Mouse (Mus musculus) CH12.LX (cell line): ENCODE data around the gene Pnldc1. TPM values are rescaled to one million over a fixed set of nuclear protein-coding genes. Genes with fewer than 3 reads are reported as not detected.

Source experiments
- DNase-seq: peaks from one replicate; pipeline ENCODE4 v3.0.0-alpha.2; 2013; ENCODE audit errors: extremely low read depth
- H3K27ac ChIP-seq: 2 replicates; pipeline ENCODE4 v1.5.1; 2012; ENCODE audit warnings: low read depth, mild to moderate bottlenecking, control low read depth, moderate library complexity; ENCODE audit not compliant: insufficient read depth
- H3K27me3 ChIP-seq: replicated peaks from 2 replicates; pipeline ENCODE3; 2012; ENCODE audit warnings: inconsistent platforms
- H3K36me3 ChIP-seq, 2 experiments: replicated peaks in 1 of 2; 2 replicates each; pipeline versions ENCODE3 to v1.6.1; 2012; ENCODE audit warnings: inconsistent platforms in 1 of 2, low read length in 1 of 2, mild to moderate bottlenecking in 1 of 2, mixed read lengths in 1 of 2, moderate library complexity in 1 of 2; ENCODE audit not compliant: control insufficient read depth in 1 of 2, insufficient read depth in 1 of 2
- H3K4me1 ChIP-seq, 2 experiments: 2 replicates each; pipeline ENCODE4 v1.6.1; 2012; ENCODE audit warnings: inconsistent platforms in 1 of 2, moderate library complexity in 1 of 2; ENCODE audit not compliant: insufficient read depth in 2 of 2, control insufficient read depth in 1 of 2
- H3K4me2 ChIP-seq: 2 replicates; pipeline ENCODE4 v1.6.1; 2012; ENCODE audit warnings: low read depth, mild to moderate bottlenecking, control low read depth; ENCODE audit not compliant: poor library complexity, insufficient read depth, severe bottlenecking
- H3K4me3 ChIP-seq, 3 experiments: fragments of 150-350 bp in 1 of 3; sonication (generic) in 1 of 3; replicated peaks in 1 of 3; 2 replicates each; pipeline versions ENCODE3 to v1.5.1; 2011 to 2012; ENCODE audit warnings: low read depth in 2 of 3, low read length in 2 of 3, mild to moderate bottlenecking in 2 of 3, moderate library complexity in 2 of 3, control low read depth in 1 of 3, improper control_type of control experiment in 1 of 3, inconsistent platforms in 1 of 3, mixed read lengths in 1 of 3; ENCODE audit not compliant: poor library complexity in 1 of 3
- H3K79me2 ChIP-seq: replicated peaks from 2 replicates; pipeline ENCODE4 v1.6.1; 2012; ENCODE audit warnings: mild to moderate bottlenecking, moderate library complexity; ENCODE audit not compliant: control insufficient read depth, poor library complexity, insufficient read depth, severe bottlenecking; ENCODE audit errors: extremely low read depth
- H3K9ac ChIP-seq: 2 replicates; pipeline ENCODE4 v1.6.1; 2012; ENCODE audit warnings: low read depth, mild to moderate bottlenecking, control low read depth, moderate library complexity; ENCODE audit not compliant: insufficient read depth
- H3K9me3 ChIP-seq: replicated peaks from 2 replicates; pipeline ENCODE3; 2012; ENCODE audit warnings: low read length, inconsistent platforms, mixed read lengths
- BHLHE40 ChIP-seq: IDR thresholded peaks from 2 replicates; pipeline ENCODE4 v1.6.1; 2011; ENCODE audit warnings: mild to moderate bottlenecking, low read depth, low read length, improper control_type of control experiment
- CHD1 ChIP-seq: IDR thresholded peaks from 2 replicates; pipeline ENCODE4 v1.6.1; 2012; ENCODE audit warnings: low read depth, low read length, improper control_type of control experiment, inconsistent platforms
- CHD2 ChIP-seq: IDR thresholded peaks from 2 replicates; pipeline ENCODE4 v1.6.1; 2011; ENCODE audit warnings: low read length, improper control_type of control experiment
- CTCF ChIP-seq, 2 experiments: IDR thresholded peaks in 1 of 2; conservative IDR thresholded peaks in 1 of 2; 2 replicates each; pipeline ENCODE4 v1.5.1; 2011 to 2012; ENCODE audit warnings: low read depth in 2 of 2, low read length in 2 of 2, improper control_type of control experiment in 1 of 2, inconsistent platforms in 1 of 2, mild to moderate bottlenecking in 1 of 2, moderate library complexity in 1 of 2
- ETS1 ChIP-seq: conservative IDR thresholded peaks from 2 replicates; pipeline ENCODE4 v1.6.1; 2012; ENCODE audit warnings: low read depth, mild to moderate bottlenecking, inconsistent platforms, low read length, improper control_type of control experiment, moderate library complexity
- IRF4 ChIP-seq: IDR thresholded peaks from 2 replicates; pipeline ENCODE4 v1.6.1; 2014; ENCODE audit warnings: low read depth, mild to moderate bottlenecking, inconsistent platforms, low read length, improper control_type of control experiment
- JUN ChIP-seq: IDR thresholded peaks from 2 replicates; pipeline ENCODE4 v1.6.1; 2011; ENCODE audit warnings: low read depth, mild to moderate bottlenecking, low read length, improper control_type of control experiment, moderate library complexity; ENCODE audit not compliant: insufficient read depth
- KAT2A ChIP-seq: IDR thresholded peaks from 2 replicates; pipeline ENCODE4 v1.6.1; 2012; ENCODE audit warnings: low read length, improper control_type of control experiment, inconsistent platforms; ENCODE audit not compliant: insufficient replicate concordance
- MAX ChIP-seq: IDR thresholded peaks from 2 replicates; pipeline ENCODE4 v1.6.1; 2011; ENCODE audit warnings: low read length, improper control_type of control experiment
- MAZ ChIP-seq: IDR thresholded peaks from 2 replicates; pipeline ENCODE4 v1.6.1; 2012; ENCODE audit warnings: low read depth, mild to moderate bottlenecking, inconsistent platforms, low read length, improper control_type of control experiment, moderate library complexity
- MEF2A ChIP-seq: IDR thresholded peaks from 2 replicates; pipeline ENCODE4 v1.6.1; 2014; ENCODE audit warnings: low read depth, mild to moderate bottlenecking, inconsistent platforms, low read length, improper control_type of control experiment, borderline replicate concordance
- MXI1 ChIP-seq: IDR thresholded peaks from 2 replicates; pipeline ENCODE4 v1.6.1; 2011; ENCODE audit warnings: mild to moderate bottlenecking, low read depth, low read length, improper control_type of control experiment
- MYC ChIP-seq: IDR thresholded peaks from 2 replicates; pipeline ENCODE4 v1.6.1; 2011; ENCODE audit warnings: low read depth, mild to moderate bottlenecking, improper control_type of control experiment, low read length
- NRF1 ChIP-seq: IDR thresholded peaks from 2 replicates; pipeline ENCODE4 v1.6.1; 2014; ENCODE audit warnings: low read depth, mild to moderate bottlenecking, inconsistent platforms, low read length, improper control_type of control experiment, moderate library complexity
- PAX5 ChIP-seq: IDR thresholded peaks from 2 replicates; pipeline ENCODE4 v1.6.1; 2012; ENCODE audit warnings: low read length, inconsistent platforms, mixed read lengths
- POLR2AphosphoS2 ChIP-seq: IDR thresholded peaks from 2 replicates; pipeline ENCODE4 v1.6.1; 2011; ENCODE audit warnings: low read depth, low read length, improper control_type of control experiment
- RAD21 ChIP-seq: IDR thresholded peaks from 2 replicates; pipeline ENCODE4 v1.6.1; 2011; ENCODE audit warnings: low read depth, mild to moderate bottlenecking, low read length, improper control_type of control experiment, moderate library complexity
- SIN3A ChIP-seq: IDR thresholded peaks from 2 replicates; pipeline ENCODE4 v1.6.1; 2012; ENCODE audit warnings: low read length, improper control_type of control experiment, inconsistent platforms
- SMC3 ChIP-seq: IDR thresholded peaks from 2 replicates; pipeline ENCODE4 v1.6.1; 2011; ENCODE audit warnings: low read depth, low read length, improper control_type of control experiment
- TBP ChIP-seq: conservative IDR thresholded peaks from 2 replicates; pipeline ENCODE4 v1.6.1; 2011; ENCODE audit warnings: low read depth, low read length, improper control_type of control experiment
- TCF12 ChIP-seq: IDR thresholded peaks from 2 replicates; pipeline ENCODE4 v1.6.1; 2014; ENCODE audit warnings: low read depth, mild to moderate bottlenecking, inconsistent platforms, low read length, improper control_type of control experiment
- UBTF ChIP-seq: IDR thresholded peaks from 2 replicates; pipeline ENCODE4 v1.6.1; 2012; ENCODE audit warnings: low read depth, mild to moderate bottlenecking, inconsistent platforms, low read length, improper control_type of control experiment, moderate library complexity
- USF2 ChIP-seq: conservative IDR thresholded peaks from 2 replicates; pipeline ENCODE4 v1.6.1; 2011; ENCODE audit warnings: low read depth, low read length, improper control_type of control experiment
- ZC3H11A ChIP-seq: IDR thresholded peaks from 2 replicates; pipeline ENCODE4 v1.6.1; 2012; ENCODE audit warnings: low read depth, mild to moderate bottlenecking, inconsistent platforms, low read length, improper control_type of control experiment
- ZKSCAN1 ChIP-seq: IDR thresholded peaks from 2 replicates; pipeline ENCODE4 v1.6.1; 2012; ENCODE audit warnings: low read depth, inconsistent platforms, low read length, improper control_type of control experiment, borderline replicate concordance
- ZMIZ1 ChIP-seq: IDR thresholded peaks from 2 replicates; pipeline ENCODE4 v1.6.1; 2012; ENCODE audit warnings: low read depth, mild to moderate bottlenecking, inconsistent platforms, low read length, improper control_type of control experiment
- ZNF384 ChIP-seq: IDR thresholded peaks from 2 replicates; pipeline ENCODE4 v1.6.1; 2012; ENCODE audit warnings: low read depth, low read length, improper control_type of control experiment, inconsistent platforms
- dilution Hi-C: fragments of 300-500 bp; cut with MboI; formaldehyde crosslinking; loops from 2 replicates; pipeline ENCODE4 v1.14.3; 2020; ENCODE audit warnings: low sequenced_read_pairs; ENCODE audit not compliant: extremely low pct_unique_long_range_greater_than_20kb, extremely low pct_ligation_motif_present
- in situ Hi-C: fragments of 300-500 bp; cut with MboI; formaldehyde crosslinking; loops from 3 replicates; pipeline ENCODE4 v1.14.3; 2019; ENCODE audit warnings: low sequenced_read_pairs, low pct_ligation_motif_present, low pct_unique_long_range_greater_than_20kb, mixed read lengths
- polyA plus RNA-seq: library from polyadenylated mRNA; unstranded; fragments of >175 nt; gene quantifications from 2 replicates; pipeline ENCODE4 v1.2.1, GENCODE M21; 2012; ENCODE audit warnings: low read depth; ENCODE audit not compliant: insufficient read length
- total RNA-seq, 2 experiments: library from RNA; depleted of rRNA; stranded (reverse); fragments of 300-350 nt in 1 of 2; fragments of >200 nt in 1 of 2; gene quantifications; 2 replicates each; pipeline ENCODE4 v1.2.3; 2012 to 2014

Gene Pnldc1
- total and polyA plus RNA-seq, 3 experiments: 0.11 to 0.90 (median 0.25) TPM

GRCm38 (mm10) chr17:12857395-12857794, 52.6 kb downstream of the Pnldc1 start:
- no peaks in the 10 kb centered on the region for H3K36me3 ChIP-seq
- no peak for TF ChIP-seq MAZ
- no peak for TF ChIP-seq USF2
- no peak overlapping the region for H3K4me3 ChIP-seq
- no peak overlapping the region for H3K9ac ChIP-seq
- in situ Hi-C loops: no loop called here
- dilution Hi-C loops: no loop called here
- H3K27me3 ChIP-seq: no peaks in the 10 kb centered on the region
- no peaks in the 10 kb centered on the region for H3K4me1 ChIP-seq
- no peak overlapping the region for H3K4me2 ChIP-seq
- no peaks in the 10 kb centered on the region for H3K9me3 ChIP-seq
- no peak for DNase-seq
- no peak overlapping the region for H3K27ac ChIP-seq
- H3K79me2 ChIP-seq: no peaks in the 10 kb centered on the region

- Histone ChIP-seq H3K4me2 (no peak overlapping the region), H3K27me3 (no peaks in the 10 kb centered on the region), H3K36me3 (no peaks in the 10 kb centered on the region), H3K4me1 (no peaks in the 10 kb centered on the region), H3K4me3 (no peak overlapping the region), H3K9ac (no peak overlapping the region), H3K9me3 (no peaks in the 10 kb centered on the region), H3K79me2 (no peaks in the 10 kb centered on the region), H3K27ac (no peak overlapping the region)
- dilution Hi-C loops: no loop called here
- TF ChIP-seq ZNF384 (no peak), IRF4 (no peak), ZMIZ1 (no peak), JUN (no peak), MXI1 (no peak), MAX (no peak), PAX5 (no peak), USF2 (no peak), CTCF (conservative IDR thresholded peaks at IDR 0.05 in 1 of 2, IDR thresholded peaks at IDR 0.05 in 1 of 2; ENCODE audit: low read depth in 2 of 2, low read length in 2 of 2) (no peak), ETS1 (no peak), CHD2 (no peak), UBTF (no peak), ZC3H11A (no peak), NRF1 (no peak), POLR2AphosphoS2 (no peak), MEF2A (no peak)
- DNase-seq: no peak
- in situ Hi-C loops: no loop called here
These were observed 55.6 kb downstream of the Pnldc1 start for GRCm38 (mm10) chr17:12854386-12854785.

- Histone ChIP-seq H3K36me3 (no peaks in the 10 kb centered on the region), H3K9me3 (no peaks in the 10 kb centered on the region), H3K4me1 (no peaks in the 10 kb centered on the region), H3K4me3 (no peak overlapping the region)
- TF ChIP-seq KAT2A (no peak), BHLHE40 (no peak), SIN3A (no peak), CHD2 (no peak), ZKSCAN1 (no peak), USF2 (no peak), TCF12 (no peak), MXI1 (no peak), MAZ (no peak), PAX5 (no peak), CHD1 (no peak), MEF2A (no peak), SMC3 (no peak), MYC (no peak), RAD21 (no peak), ETS1 (no peak), UBTF (no peak), TBP (no peak)
- TF ChIP-seq, all 38 proteins: peak for 0
- H3K9ac ChIP-seq: no peak overlapping the region
- dilution Hi-C loops (no loop called here), in situ Hi-C loops (no loop called here)
- no peak overlapping the region for H3K4me2 ChIP-seq
- no peaks in the 10 kb centered on the region for H3K79me2 ChIP-seq
- no peaks in the 10 kb centered on the region for H3K27me3 ChIP-seq
- no peak overlapping the region for H3K27ac ChIP-seq
- no peak for DNase-seq
These were observed 56.2 kb downstream of the Pnldc1 start for GRCm38 (mm10) chr17:12853821-12854220.
